Mouse (Mus musculus) ES-E14 (cell line): Measurements from ENCODE around the gene Polr2h. TPM values are rescaled to one million over a fixed set of nuclear protein-coding genes. Genes with fewer than 3 reads are reported as not detected.
A peak's percentile ranks its signal among the peaks of the same experiment; 100 is the strongest.

Experiments used
- DNase-seq: peaks from one replicate; pipeline ENCODE4 v3.0.0-alpha.2; 2013; ENCODE audit warnings: low read depth, low spot score
- H3K27ac ChIP-seq: 2 replicates; pipeline ENCODE4 v1.5.1; 2012; ENCODE audit warnings: low read depth, mild to moderate bottlenecking, low read length, moderate library complexity, mixed read lengths; ENCODE audit not compliant: poor library complexity, insufficient read depth, severe bottlenecking
- H3K36me3 ChIP-seq: 2 replicates; pipeline ENCODE4 v1.6.1; 2012; ENCODE audit warnings: mild to moderate bottlenecking, low read length, moderate library complexity, mixed read lengths; ENCODE audit not compliant: control insufficient read depth, poor library complexity, insufficient read depth, severe bottlenecking
- H3K4me1 ChIP-seq, 2 experiments: fragments of 150-350 bp in 1 of 2; sonication (generic) in 1 of 2; 2 replicates each; pipeline ENCODE4 v1.6.1; 2012; ENCODE audit warnings: low read length in 2 of 2, mild to moderate bottlenecking in 1 of 2, mixed read lengths in 1 of 2; ENCODE audit not compliant: control insufficient read depth in 2 of 2, insufficient read depth in 2 of 2, poor library complexity in 1 of 2
- H3K4me3 ChIP-seq, 2 experiments: fragments of 150-350 bp in 1 of 2; sonication (generic) in 1 of 2; 2 replicates each; pipeline ENCODE4 v1.5.1; 2012; ENCODE audit warnings: low read length in 2 of 2, low read depth in 1 of 2, mild to moderate bottlenecking in 1 of 2, mixed read lengths in 1 of 2; ENCODE audit not compliant: insufficient read depth in 1 of 2, poor library complexity in 1 of 2, severe bottlenecking in 1 of 2
- H3K9ac ChIP-seq: 2 replicates; pipeline ENCODE4 v1.6.1; 2012; ENCODE audit warnings: low read depth, mild to moderate bottlenecking, low read length, mixed read lengths; ENCODE audit not compliant: poor library complexity, insufficient read depth, severe bottlenecking
- H3K9me3 ChIP-seq: fragments of 150-350 bp; sonication (generic); 2 replicates; pipeline ENCODE4 v1.6.1; 2012; ENCODE audit warnings: low read depth, mild to moderate bottlenecking, low read length; ENCODE audit not compliant: control insufficient read depth, insufficient read depth
- CHD2 ChIP-seq: IDR thresholded peaks from 2 replicates; pipeline ENCODE4 v1.6.1; 2014; ENCODE audit warnings: mild to moderate bottlenecking, low read depth, low read length, inconsistent platforms
- HCFC1 ChIP-seq: IDR thresholded peaks from 2 replicates; pipeline ENCODE4 v1.6.1; 2012; ENCODE audit warnings: low read length, inconsistent platforms, borderline replicate concordance; ENCODE audit not compliant: insufficient read depth
- MAFK ChIP-seq: IDR thresholded peaks from 2 replicates; pipeline ENCODE4 v1.6.1; 2014; ENCODE audit warnings: mild to moderate bottlenecking, low read depth, low read length, inconsistent platforms; ENCODE audit not compliant: insufficient read depth
- ZC3H11A ChIP-seq: IDR thresholded peaks from 2 replicates; pipeline ENCODE4 v1.6.1; 2012; ENCODE audit warnings: low read depth, mild to moderate bottlenecking, inconsistent platforms, low read length, borderline replicate concordance
- ZNF384 ChIP-seq: IDR thresholded peaks from 2 replicates; pipeline ENCODE4 v1.6.1; 2012; ENCODE audit warnings: low read depth, low read length, inconsistent platforms
- in situ Hi-C, 2 experiments: fragments of 600-800 bp; cut with MboI; formaldehyde crosslinking; loops; one replicate each; pipeline ENCODE4 v1.15.1; 2025; ENCODE audit warnings: low sequenced_read_pairs in 2 of 2, inconsistent platforms in 1 of 2; ENCODE audit not compliant: unreplicated experiment in 2 of 2
- total RNA-seq: library from RNA; depleted of rRNA; stranded (reverse); fragments of 300-350 nt; gene quantifications from 2 replicates; pipeline ENCODE4 v1.2.3, GENCODE M21; 2012; rRNA removed

Gene Polr2h
- total RNA-seq, 1 experiment = 125 TPM

DNA sequence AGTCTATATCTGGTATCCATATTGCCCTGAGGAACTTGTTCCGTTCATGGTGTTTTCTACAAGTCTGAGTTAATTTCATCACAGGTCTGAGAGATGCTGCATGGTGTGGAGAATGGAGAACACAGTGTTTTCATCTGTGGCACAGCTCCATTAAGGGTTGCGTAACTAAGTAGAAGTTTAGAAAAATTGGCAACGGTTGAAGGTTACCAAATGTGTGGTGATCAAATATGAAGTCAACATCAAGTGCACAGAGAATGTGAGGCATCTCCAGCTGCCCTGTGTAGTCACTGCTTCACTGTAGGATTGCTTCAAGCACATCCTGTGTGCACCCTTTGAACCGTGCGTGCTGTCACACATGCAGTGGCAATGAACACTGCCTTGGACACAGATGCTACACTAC, 38.6 kb downstream of the Polr2h start:
- no peaks in the 10 kb centered on the region for H3K4me1 ChIP-seq
- H3K36me3 ChIP-seq = no peaks in the 10 kb centered on the region
- DNase-seq = no peak
- no peak for TF ChIP-seq ZC3H11A
- no peak for TF ChIP-seq ZNF384
- no peak for TF ChIP-seq HCFC1
- no peak for TF ChIP-seq MAFK
- no peak for TF ChIP-seq CHD2
- no peaks in the 10 kb centered on the region for H3K9me3 ChIP-seq
- H3K4me3 ChIP-seq = no peak overlapping the region
- H3K9ac ChIP-seq = no peak overlapping the region
- in situ Hi-C loops = loop anchor here in 1 of 2 experiments (25.0 kb wide), 1 partner anchor 431 kb away; no protein-coding TSS in a partner anchor
- no peak overlapping the region for H3K27ac ChIP-seq

GRCm38 (mm10) chr16:20757385-20757784, 39.9 kb downstream of the Polr2h start:
- H3K27ac ChIP-seq = no peak overlapping the region
- no peak for TF ChIP-seq CHD2
- H3K4me3 ChIP-seq = no peak overlapping the region
- H3K4me1 ChIP-seq = no peaks in the 10 kb centered on the region
- no peaks in the 10 kb centered on the region for H3K9me3 ChIP-seq
- H3K36me3 ChIP-seq = no peaks in the 10 kb centered on the region
- no peak for DNase-seq
- in situ Hi-C loops = loop anchor here in 1 of 2 experiments (25.0 kb wide), 1 partner anchor 430 kb away; no protein-coding TSS in a partner anchor
- H3K9ac ChIP-seq = no peak overlapping the region

DNA sequence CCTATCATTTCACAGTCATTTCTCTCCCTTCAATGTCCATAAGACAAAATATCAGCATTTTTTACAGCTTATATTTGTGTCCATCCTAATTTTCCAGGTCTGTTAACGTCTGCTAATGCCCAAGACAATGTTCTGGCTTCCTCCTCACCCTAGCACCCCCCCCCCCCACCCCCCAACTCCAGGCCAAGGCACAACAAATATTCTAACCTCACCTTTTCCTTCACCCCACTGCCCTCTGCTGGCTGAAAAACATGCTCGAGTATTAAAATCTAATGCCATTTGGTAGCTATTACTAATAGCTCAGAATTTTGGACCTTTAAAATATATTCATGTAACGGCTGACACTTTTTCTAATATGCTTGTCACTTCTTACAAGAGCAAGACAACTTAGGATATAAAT, 44.2 kb downstream of the Polr2h start:
- H3K27ac ChIP-seq = no peak overlapping the region
- no peak overlapping the region for H3K4me3 ChIP-seq
- no peak for DNase-seq
- TF ChIP-seq HCFC1 (no peak), ZC3H11A (no peak), MAFK (no peak), ZNF384 (no peak), CHD2 (no peak)
- no peaks in the 10 kb centered on the region for H3K9me3 ChIP-seq
- in situ Hi-C loops = loop anchor here in 1 of 2 experiments (25.0 kb wide), 1 partner anchor 426 kb away; no protein-coding TSS in a partner anchor
- H3K9ac ChIP-seq = no peak overlapping the region
- peaks cover 0 to 5% of the 10 kb centered on the region in 2 experiments; a peak in 1 of 4 replicates for H3K4me1 ChIP-seq
- H3K36me3 ChIP-seq = no peaks in the 10 kb centered on the region

GRCm38 (mm10) chr16:20765244-20765643, 47.8 kb downstream of the Polr2h start:
- no peak overlapping the region for H3K9ac ChIP-seq
- H3K4me3 ChIP-seq = peak overlapping the region in 1 of 2 experiments; percentile 8; a peak in 1 of 4 replicates
- H3K9me3 ChIP-seq = no peaks in the 10 kb centered on the region
- no peaks in the 10 kb centered on the region for H3K36me3 ChIP-seq
- no peak for TF ChIP-seq CHD2
- no peak for TF ChIP-seq ZNF384
- TF ChIP-seq MAFK = no peak; the same call in 1 of the 2 replicates
- peak; percentile 47; the same call in 1 of the 2 replicates for TF ChIP-seq ZC3H11A
- TF ChIP-seq HCFC1 = no peak
- in situ Hi-C loops = loop anchor here in 1 of 2 experiments (25.0 kb wide), 1 partner anchor 422 kb away; no protein-coding TSS in a partner anchor
- peaks cover 0 to 5% of the 10 kb centered on the region in 2 experiments; a peak in 1 of 4 replicates for H3K4me1 ChIP-seq
- no peak overlapping the region; the same call in 1 of the 2 replicates for H3K27ac ChIP-seq
- peak; percentile 87 for DNase-seq

Other genes with a start within 250 kb of the Polr2h start
- 159 and 173 TPM in 2 replicates for gene Eif2b5, start 218.8 kb upstream of the Polr2h start, total RNA-seq
- gene Dvl3, start 200.7 kb upstream of the Polr2h start, total RNA-seq = 10.6 and 10.8 TPM in 2 replicates
- gene Ap2m1, start 182.2 kb upstream of the Polr2h start, total RNA-seq = 170 and 236 TPM in 2 replicates
- gene Abcf3, start 169.1 kb upstream of the Polr2h start, total RNA-seq = 49.8 and 64.0 TPM in 2 replicates
- gene Vwa5b2, start 128.2 kb upstream of the Polr2h start, total RNA-seq = 0.69 and 1.2 TPM in 2 replicates
- 21.6 and 23.0 TPM in 2 replicates for gene Eef1akmt4, start 106.1 kb upstream of the Polr2h start, total RNA-seq
- gene Gm49333, start 106.1 kb upstream of the Polr2h start, total RNA-seq = not detected in 2 replicates
- 28.9 and 43.3 TPM in 2 replicates for gene Alg3, start 105.9 kb upstream of the Polr2h start, total RNA-seq
- gene Camk2n2, start 96.4 kb upstream of the Polr2h start, total RNA-seq = 0.32 and 0.58 TPM in 2 replicates
- 6.7 and 11.3 TPM in 2 replicates for gene Ece2, start 87.8 kb upstream of the Polr2h start, total RNA-seq
- 200 and 302 TPM in 2 replicates for gene Psmd2, start 66.0 kb upstream of the Polr2h start, total RNA-seq
- gene Eif4g1, start 49.4 kb upstream of the Polr2h start, total RNA-seq = 460 and 546 TPM in 2 replicates
- 1.9 and 2.6 TPM in 2 replicates for gene Fam131a, start 24.4 kb upstream of the Polr2h start, total RNA-seq
- gene Clcn2, start 81 bp downstream of the Polr2h start, total RNA-seq = 38.2 and 104 TPM in 2 replicates
- gene Chrd, start 15.5 kb downstream of the Polr2h start, total RNA-seq = 3.7 and 9.6 TPM in 2 replicates
- gene Thpo, start 16.8 kb downstream of the Polr2h start, total RNA-seq = 0.18 and 1.2 TPM in 2 replicates